In the genomic region with DNA sequence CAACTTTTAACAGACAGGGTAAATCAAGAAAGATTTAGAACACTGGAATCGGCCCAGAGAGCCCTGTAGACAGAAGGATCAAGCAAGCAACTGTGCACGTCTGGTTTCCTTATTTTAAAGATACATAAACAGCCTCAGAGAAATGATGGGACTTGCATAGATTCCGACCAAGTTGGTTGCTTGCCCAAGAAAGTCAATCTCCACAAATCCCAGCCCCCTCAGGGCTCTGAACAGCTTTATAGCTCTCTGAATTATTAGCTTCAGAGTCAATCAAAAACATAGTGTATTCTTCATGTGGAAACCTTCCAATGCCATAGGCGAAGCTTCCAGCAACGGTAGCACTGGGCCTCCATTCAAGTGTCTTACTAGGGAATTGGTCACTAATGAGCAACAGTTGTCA, we compare ENCODE assay signal across 21 mouse cellular contexts.
"Had no signal": no experiment of that assay in that cellular context is flagged by ENCODE, and none has a peak within 500 bp of the region (broad histone marks: within the 10 kb centered on the region; RNA-seq: fewer than 3 reads in every experiment).

No protein-coding gene starts in this region.

- H3K9me3 ChIP-seq: kidney, embryonic 15.5 days; liver, embryonic 15.5 days; midbrain, embryonic 13.5 days; neural tube, embryonic 13.5 days; stomach, embryonic 15.5 days had no signal

- H3K4me1 ChIP-seq: liver, embryonic 12.5 days; liver, embryonic 15.5 days; megakaryocyte, embryonic 14.5 days; midbrain, embryonic 13.5 days; neural tube, embryonic 13.5 days had no signal

- H3K4me2 ChIP-seq: kidney, embryonic 15.5 days; liver, embryonic 12.5 days; liver, embryonic 15.5 days; midbrain, embryonic 13.5 days; neural tube, embryonic 13.5 days; stomach, embryonic 15.5 days had no signal

- H3K27ac ChIP-seq: kidney, embryonic 15.5 days; layer of hippocampus, adult 2 months; liver, embryonic 12.5 days; liver, embryonic 15.5 days; midbrain, embryonic 10.5 days; midbrain, embryonic 13.5 days; neural tube, embryonic 13.5 days; stomach, embryonic 15.5 days had no signal

- H3K9ac ChIP-seq: kidney, embryonic 15.5 days; liver, embryonic 12.5 days; liver, embryonic 15.5 days; midbrain, embryonic 13.5 days; neural tube, embryonic 13.5 days; stomach, embryonic 15.5 days had no signal

- H3K36me3 ChIP-seq: kidney, embryonic 15.5 days; liver, embryonic 12.5 days; liver, embryonic 15.5 days; midbrain, embryonic 10.5 days; midbrain, embryonic 13.5 days; neural tube, embryonic 13.5 days; stomach, embryonic 15.5 days had no signal

- ATAC-seq: liver, embryonic 12.5 days; midbrain, embryonic 13.5 days; midbrain, embryonic 16.5 days had no signal

- H3K27me3 ChIP-seq: kidney, embryonic 15.5 days; liver, embryonic 12.5 days; liver, embryonic 15.5 days; megakaryocyte, embryonic 14.5 days; midbrain, embryonic 13.5 days; neural tube, embryonic 13.5 days; stomach, embryonic 15.5 days had no signal

- H3K4me3 ChIP-seq: kidney, embryonic 15.5 days; layer of hippocampus, adult 2 months; liver, embryonic 12.5 days; liver, embryonic 15.5 days; megakaryocyte, embryonic 14.5 days; midbrain, embryonic 10.5 days; midbrain, embryonic 13.5 days; myocyte; neural tube, embryonic 13.5 days; stomach, embryonic 15.5 days had no signal

- DNase-seq: kidney, adult 11 months; kidney, adult 8-10 months; layer of hippocampus, adult 9-11 months; liver; lung, adult 2 months; retina, postnatal 1 day; right cerebral cortex, postnatal 25 days; spleen, adult 18-20 months; thymus, adult 18-20 months; thymus, postnatal 36 days had no signal
